Mouse (Mus musculus) lung, adult 2 months (tissue): ENCODE results near the gene Klc2. TPM values are rescaled to one million over a fixed set of nuclear protein-coding genes. Genes with fewer than 3 reads are reported as not detected.
A peak's percentile ranks its signal among the peaks of the same experiment; 100 is the strongest.
"Not testable (repeated sequence)": the region's sequence is repeated elsewhere in the genome, so short reads cannot be mapped to it uniquely, and the experiment has no call there.

Experiments used
- DNase-seq: peaks from one replicate; pipeline ENCODE4 v3.0.0; 2022
- H3K4me1 ChIP-seq: fragments of 200-500 bp; 2 replicates; pipeline ENCODE4 v1.6.1; 2011; ENCODE audit warnings: low read length; ENCODE audit not compliant: control insufficient read depth, insufficient read depth
- H3K4me3 ChIP-seq: fragments of 200-500 bp; replicated peaks from 2 replicates; pipeline ENCODE3; 2011; ENCODE audit warnings: low read depth, mild to moderate bottlenecking, control low read depth, low read length; ENCODE audit errors: extremely low read depth
- CTCF ChIP-seq: fragments of 200-500 bp; IDR thresholded peaks from 2 replicates; pipeline ENCODE4 v1.5.1; 2011; ENCODE audit warnings: mild to moderate bottlenecking, low read length, control low read depth; ENCODE audit not compliant: insufficient read depth
- POLR2A ChIP-seq: fragments of 200-500 bp; IDR thresholded peaks from 2 replicates; pipeline ENCODE4 v1.6.1; 2011; ENCODE audit warnings: low read depth, mild to moderate bottlenecking, control low read depth, low read length, borderline replicate concordance; ENCODE audit errors: extremely low read depth
- WGBS: fragments of 180-500 bp; shearing (Covaris S2); methylation state at CpG from one replicate; pipeline ENCODE4 v1.1.7; 2018; 5-methylcytosine and 5-hydroxymethylcytosine counted together
- polyA plus RNA-seq: library from polyadenylated mRNA; depleted of rRNA; stranded (reverse); fragments of >200 nt; gene quantifications from 2 replicates; pipeline ENCODE4 v1.2.3, GENCODE M21; 2012; rRNA removed

Klc2 gene
- 35.5 and 47.3 TPM in 2 replicates for polyA plus RNA-seq

- TF ChIP-seq CTCF: no peak
- no peak for TF ChIP-seq POLR2A
- WGBS: 2% methylated on average over 18 of the region's 18 CpGs
- H3K4me1 ChIP-seq: peaks cover 3% of the 10 kb centered on the region; the same call in 1 of the 2 replicates
- peak within 1 kb of the TSS; percentile 79 for H3K4me3 ChIP-seq
- DNase-seq: no peak
Measured at GRCm38 (mm10) chr19:5118384-5118698, at the start of gene Klc2. TSS of gene Klc2 (minus strand) at chr19:5118560.

- no peak for TF ChIP-seq POLR2A
- no peak for TF ChIP-seq CTCF
- WGBS: 92% methylated on average over 4 of the region's 4 CpGs
Measured at GRCm38 (mm10) chr19:5167477-5167876, 49.1 kb upstream of the Klc2 start.

GRCm38 (mm10) chr19:5164380-5164779, 46.0 kb upstream of the Klc2 start:
- Histone ChIP-seq H3K4me3 (no peak overlapping the region), H3K4me1 (no peaks in the 10 kb centered on the region)
- DNase-seq: no peak
- no peak for TF ChIP-seq POLR2A
- TF ChIP-seq CTCF: peak; percentile 56
- 76% methylated on average over 2 of the region's 2 CpGs for WGBS

More at GRCm38 (mm10) chr19:5167477-5167876, 49.1 kb upstream of the Klc2 start:
- no peak overlapping the region for H3K4me3 ChIP-seq
- DNase-seq: no peak
- no peaks in the 10 kb centered on the region for H3K4me1 ChIP-seq

GRCm38 (mm10) chr19:5161913-5162312, 43.6 kb upstream of the Klc2 start:
- Histone ChIP-seq H3K4me3 (no peak overlapping the region), H3K4me1 (no peaks in the 10 kb centered on the region)
- TF ChIP-seq POLR2A (no peak), CTCF (no peak)
- 93% methylated on average over 3 of the region's 3 CpGs for WGBS
- DNase-seq: no peak

- 89% methylated on average over 6 of the region's 6 CpGs for WGBS
Measured at GRCm38 (mm10) chr19:5152261-5152660, 33.9 kb upstream of the Klc2 start.

GRCm38 (mm10) chr19:5151741-5152140, 33.4 kb upstream of the Klc2 start:
- WGBS: 83% methylated on average over 5 of the region's 5 CpGs
- no peak for DNase-seq
- no peak overlapping the region for H3K4me3 ChIP-seq
- TF ChIP-seq CTCF: no peak
- TF ChIP-seq POLR2A: no peak
- H3K4me1 ChIP-seq: no peaks in the 10 kb centered on the region

More at GRCm38 (mm10) chr19:5152261-5152660, 33.9 kb upstream of the Klc2 start:
- Histone ChIP-seq H3K4me1 (no peaks in the 10 kb centered on the region), H3K4me3 (no peak overlapping the region)
- DNase-seq: no peak
- no peak for TF ChIP-seq CTCF
- no peak for TF ChIP-seq POLR2A

- WGBS: 31% methylated on average over 3 of the region's 3 CpGs
- H3K4me3 ChIP-seq: no peak overlapping the region
- H3K4me1 ChIP-seq: no peaks in the 10 kb centered on the region
- TF ChIP-seq CTCF: 0 out of 2 replicates have a peak, but pooled peaks have one; percentile 29
- TF ChIP-seq POLR2A: no peak
- DNase-seq: peak; percentile 31
Measured at GRCm38 (mm10) chr19:5151331-5151730, 33.0 kb upstream of the Klc2 start.

GRCm38 (mm10) chr19:5150358-5150757, 32.0 kb upstream of the Klc2 start:
- Histone ChIP-seq H3K4me3 (no peak overlapping the region), H3K4me1 (no peaks in the 10 kb centered on the region)
- no peak for DNase-seq
- WGBS: 91% methylated on average over 6 of the region's 6 CpGs
- TF ChIP-seq POLR2A: no peak
- no peak for TF ChIP-seq CTCF

GRCm38 (mm10) chr19:5149041-5149440, 30.7 kb upstream of the Klc2 start:
- 74% methylated on average over 5 of the region's 6 CpGs for WGBS
- not testable (repeated sequence) for H3K4me3 ChIP-seq, H3K4me1 ChIP-seq, DNase-seq

- DNase-seq: peak; percentile 54
- Histone ChIP-seq H3K4me1 (no peaks in the 10 kb centered on the region), H3K4me3 (no peak overlapping the region)
- TF ChIP-seq POLR2A (no peak), CTCF (no peak)
- WGBS: 8% methylated on average over 2 of the region's 2 CpGs
Measured at GRCm38 (mm10) chr19:5139640-5140039, 21.3 kb upstream of the Klc2 start.
